Mouse (Mus musculus) adrenal gland, adult 2 months (tissue): ENCODE results near the gene Proser3. TPM values are rescaled to one million over a fixed set of nuclear protein-coding genes. Genes with fewer than 3 reads are reported as not detected.
A peak's percentile ranks its signal among the peaks of the same experiment; 100 is the strongest.

ENCODE experiments used
- DNase-seq: peaks from one replicate; pipeline ENCODE4 v3.0.0; 2021
- long read RNA-seq: library from polyadenylated mRNA; stranded (forward); transcript quantifications from one replicate; pipeline ENCODE4 v2.0.0, GENCODE M21; 2021
- polyA plus RNA-seq: library from polyadenylated mRNA; depleted of rRNA; stranded (reverse); fragments of >200 nt; gene quantifications from 2 replicates; pipeline ENCODE4 v1.2.3, GENCODE M21; 2012; rRNA removed
- total RNA-seq, 2 experiments: library from RNA; stranded (reverse); gene quantifications; 2 replicates each; pipeline ENCODE4 v1.2.3; 2021

Gene Proser3
- 1 to 10 TPM; 6.8 to 7.0 TPM for total RNA-seq
- 10.4 and 10.8 TPM in 2 replicates for polyA plus RNA-seq
- long read RNA-seq, partial matches to known transcripts, result 1 of 4 reads
- long read RNA-seq, other reads (novel, unspliced or antisense), result 2 of 4 reads

DNA sequence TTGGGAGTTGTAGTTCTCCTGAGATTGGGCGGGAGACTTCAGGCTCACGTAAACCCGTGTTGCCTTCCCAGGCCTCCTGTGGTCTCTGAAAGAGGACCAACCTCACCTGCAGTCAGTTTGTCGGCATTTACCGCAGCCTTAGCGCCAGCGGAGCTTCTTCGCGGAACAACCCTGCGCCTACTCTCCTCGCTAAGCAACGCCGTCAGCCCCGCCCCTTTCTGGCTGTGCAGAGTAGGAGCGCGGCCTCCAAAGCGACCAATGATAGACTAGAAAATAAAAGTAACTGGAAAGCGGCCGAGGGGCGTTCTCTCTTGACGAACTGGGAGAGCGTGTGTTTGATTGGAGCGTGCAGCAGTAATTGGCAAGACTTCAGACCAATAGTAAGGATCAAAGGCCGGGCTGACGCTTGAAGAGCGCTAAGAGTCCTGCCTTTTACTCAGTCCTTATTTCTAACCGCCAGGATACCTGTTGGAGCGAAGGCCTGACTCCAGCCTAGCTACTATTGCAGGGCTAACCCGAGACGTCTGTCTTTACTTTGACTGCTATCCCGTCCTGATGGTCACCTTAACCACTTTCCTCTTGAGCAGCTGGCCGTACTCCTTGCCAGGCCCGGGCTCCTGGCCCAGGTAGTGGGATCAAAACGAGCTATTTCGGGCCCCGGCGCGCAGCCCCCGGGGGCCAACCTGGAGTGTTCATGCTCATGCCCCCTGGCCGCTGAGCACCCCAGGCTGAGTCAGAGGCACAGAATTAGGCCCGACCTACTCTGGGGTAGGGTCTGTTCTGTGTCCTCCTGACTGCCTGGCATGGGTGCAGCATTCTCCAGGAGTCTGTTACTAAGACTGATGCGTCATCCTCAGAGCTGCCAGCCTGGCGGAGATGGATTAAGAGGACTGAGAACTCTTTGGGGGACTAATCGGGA, at the start of gene Proser3, which contains the start of gene Hspb6:
Gene Proser3 (minus strand): TSS at position 198 of the 919 bp plus-strand sequence.
Gene Hspb6 (plus strand): TSS at position 77 of the 919 bp plus-strand sequence.
- peak; percentile 98 for DNase-seq

DNA sequence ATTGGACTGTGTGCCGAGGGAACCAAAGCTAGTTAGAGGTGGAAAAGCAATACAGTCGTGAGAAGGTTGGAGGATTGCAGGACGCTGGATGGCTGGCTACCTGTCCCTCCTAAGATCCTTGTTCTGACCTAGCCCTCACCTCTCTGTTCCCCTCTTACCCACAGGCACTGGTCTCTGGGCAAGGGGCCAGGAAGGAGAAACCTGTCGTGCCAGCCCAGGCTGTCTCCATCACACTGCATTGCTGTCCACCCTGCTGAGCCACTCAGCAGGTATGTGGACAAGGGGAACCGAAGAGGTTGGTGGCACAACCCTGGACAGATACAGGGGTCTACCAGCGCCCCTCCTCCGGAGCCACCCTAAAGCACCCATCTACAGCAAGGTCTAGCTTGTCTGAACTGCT, 48.6 kb upstream of the Proser3 start:
- DNase-seq, result no peak

- peak; percentile 95 for DNase-seq
These were observed 47.8 kb upstream of the Proser3 start for GRCm38 (mm10) chr7:30599933-30600353.

DNA sequence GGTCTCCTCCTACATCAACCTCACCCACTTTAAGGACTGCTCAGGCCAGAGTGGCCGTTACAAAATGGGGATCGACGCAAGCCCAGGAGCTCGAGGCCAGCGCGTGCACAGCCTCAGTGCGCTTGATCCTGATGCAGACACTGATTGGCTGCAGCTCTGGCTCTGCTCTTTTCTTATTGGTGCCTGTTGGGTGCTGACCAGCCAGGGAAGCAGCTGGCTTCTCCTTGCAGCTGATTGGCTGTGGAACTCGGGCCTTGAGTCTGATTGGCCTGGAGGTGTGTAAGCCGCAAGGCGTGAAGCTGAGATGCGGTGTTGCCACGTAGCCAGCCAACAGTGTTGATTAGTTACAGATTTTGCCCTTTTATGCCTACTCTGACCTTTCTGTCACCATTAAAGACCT, 46.7 kb upstream of the Proser3 start, which contains the start of gene Zbtb32:
Gene Zbtb32 (minus strand): TSS at position 124 of the 400 bp plus-strand sequence.
- DNase-seq, result no peak

DNA sequence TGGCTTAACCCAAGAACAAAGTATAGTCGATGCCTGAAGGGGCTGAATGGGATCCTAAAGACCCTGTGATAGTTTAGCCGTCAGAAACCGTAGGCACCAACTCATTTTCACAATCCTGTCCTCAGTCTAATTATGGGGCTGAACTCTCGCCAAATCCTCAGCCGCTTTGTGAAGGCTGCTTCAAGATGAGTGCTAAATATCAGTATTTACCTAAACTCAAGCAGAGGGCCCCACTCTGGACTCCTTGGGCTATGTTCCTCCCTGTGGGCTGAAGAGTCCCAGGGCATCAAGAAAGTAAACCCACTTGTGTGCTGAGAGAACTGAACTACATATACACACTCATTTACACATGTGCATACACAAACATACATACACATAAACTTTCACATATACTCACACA, 44.7 kb upstream of the Proser3 start:
- DNase-seq, result no peak

- DNase-seq, result no peak
These were observed 44.0 kb upstream of the Proser3 start for GRCm38 (mm10) chr7:30596093-30596492.

DNA sequence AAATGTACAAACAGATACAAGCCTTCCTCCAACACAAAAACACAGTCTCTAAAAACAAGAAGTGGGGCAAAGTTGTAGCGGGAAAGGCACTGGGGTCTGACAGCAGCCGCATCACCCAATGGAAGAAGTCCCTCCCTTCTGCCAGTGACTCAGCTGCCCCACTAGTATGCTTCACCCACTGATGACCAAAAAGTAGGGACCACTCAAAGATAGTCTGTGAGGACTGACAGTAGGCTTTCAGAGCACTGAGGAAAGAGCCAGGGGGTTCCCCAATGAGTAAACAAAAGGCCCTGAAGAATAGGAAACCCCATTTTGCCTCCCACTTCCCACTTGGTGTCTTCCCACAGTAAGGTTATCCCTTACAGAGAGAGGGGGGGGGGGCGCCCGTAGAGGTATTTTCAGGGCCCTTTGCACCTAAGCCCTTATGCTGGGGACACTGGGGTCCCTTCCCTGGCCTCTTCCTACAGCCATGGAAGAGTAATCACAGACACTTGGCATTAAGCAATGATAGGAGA, 42.5 kb upstream of the Proser3 start:
- DNase-seq, result no peak

- DNase-seq, result no peak
These were observed 41.7 kb upstream of the Proser3 start for GRCm38 (mm10) chr7:30593579-30594509.

- peak; percentile 60 for DNase-seq
These were observed 40.8 kb upstream of the Proser3 start for GRCm38 (mm10) chr7:30592772-30593423.

- DNase-seq, result no peak
These were observed 39.5 kb upstream of the Proser3 start for GRCm38 (mm10) chr7:30591605-30591951.

- DNase-seq, result peak; percentile 49
These were observed 39.0 kb upstream of the Proser3 start for GRCm38 (mm10) chr7:30590927-30591604.

DNA sequence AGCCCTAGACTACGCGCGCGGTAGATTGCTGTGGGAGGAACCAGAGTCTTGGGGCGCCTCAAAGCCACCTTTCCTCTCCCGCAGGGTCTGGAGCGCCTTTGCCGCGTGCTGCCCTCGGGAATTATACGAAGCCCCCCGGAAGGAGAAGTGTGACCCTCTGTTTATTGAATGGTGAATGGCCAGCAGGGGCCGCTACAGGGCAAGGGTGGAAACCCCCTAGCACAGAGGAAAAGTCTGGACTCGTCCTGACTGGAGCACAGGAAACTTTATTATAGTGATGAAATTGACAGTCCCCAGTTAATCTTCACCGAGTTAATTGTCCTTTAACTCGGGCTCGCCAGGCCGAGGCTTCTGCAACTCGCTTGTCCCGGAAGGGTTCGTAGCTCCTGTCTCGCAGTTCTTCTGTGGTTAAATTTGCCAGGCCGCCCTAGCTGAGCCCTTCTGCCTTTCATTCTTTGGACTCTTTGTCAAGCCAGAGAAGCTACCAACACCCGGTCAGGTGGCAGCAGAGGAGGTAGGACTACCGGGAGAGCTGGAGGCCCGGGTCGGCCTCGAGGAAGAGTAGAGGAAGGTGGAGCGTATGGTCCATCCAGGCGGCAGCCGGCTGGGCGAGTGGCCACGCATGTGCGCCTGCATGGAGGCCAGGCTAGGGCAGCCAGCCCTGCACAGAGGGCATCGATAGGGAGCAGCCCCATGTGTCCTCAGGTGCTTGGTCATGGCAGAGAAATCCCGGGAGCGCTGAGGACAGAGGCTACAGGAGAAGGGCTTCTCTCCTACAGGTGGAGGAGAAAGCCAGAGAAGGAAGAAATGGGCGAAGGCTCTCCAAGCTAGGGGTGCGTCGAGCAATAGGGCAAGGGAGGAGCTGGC, 37.6 kb upstream of the Proser3 start:
- DNase-seq, result peak; percentile 87

DNA sequence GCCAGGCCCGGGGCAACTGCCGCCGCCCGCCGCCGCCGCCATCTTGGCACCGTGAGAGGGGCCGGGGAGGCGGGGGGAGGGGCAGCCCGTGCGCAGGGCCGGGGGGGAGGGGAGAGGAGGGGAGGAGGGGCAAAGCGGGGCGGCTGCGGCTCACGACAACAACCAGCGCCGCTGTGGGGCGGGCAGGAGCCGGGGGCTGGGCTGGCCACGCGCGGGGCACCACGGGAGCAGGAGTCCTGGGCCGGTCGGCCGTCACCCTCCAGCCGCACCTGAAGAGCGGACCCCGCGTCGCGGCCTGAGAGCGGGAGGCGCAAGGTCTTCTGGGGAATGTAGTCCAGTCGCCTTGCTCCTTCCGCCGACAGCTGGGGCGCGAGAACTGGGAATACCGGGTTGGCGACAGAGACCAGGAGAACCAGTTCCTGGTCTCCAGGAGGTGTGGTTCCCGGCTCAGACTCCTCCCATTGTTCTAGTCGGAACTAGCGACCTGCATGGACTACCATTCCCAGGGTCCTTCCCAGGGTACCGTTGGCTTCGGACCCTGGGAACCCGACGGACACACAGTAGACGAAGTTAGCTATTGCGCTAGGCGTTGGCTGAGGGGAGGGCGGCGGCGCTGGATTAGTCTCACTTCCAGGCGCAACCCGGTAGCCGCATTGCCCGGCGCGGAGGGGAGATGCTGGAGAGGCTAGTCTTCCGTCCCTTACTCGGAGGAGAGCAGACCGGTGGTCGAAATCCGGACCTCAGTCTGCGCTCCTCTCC, 36.8 kb upstream of the Proser3 start, which contains the start of gene Kmt2b:
Gene Kmt2b (minus strand): TSS at position 51 of the 759 bp plus-strand sequence.
- peak; percentile 99 for DNase-seq

DNA sequence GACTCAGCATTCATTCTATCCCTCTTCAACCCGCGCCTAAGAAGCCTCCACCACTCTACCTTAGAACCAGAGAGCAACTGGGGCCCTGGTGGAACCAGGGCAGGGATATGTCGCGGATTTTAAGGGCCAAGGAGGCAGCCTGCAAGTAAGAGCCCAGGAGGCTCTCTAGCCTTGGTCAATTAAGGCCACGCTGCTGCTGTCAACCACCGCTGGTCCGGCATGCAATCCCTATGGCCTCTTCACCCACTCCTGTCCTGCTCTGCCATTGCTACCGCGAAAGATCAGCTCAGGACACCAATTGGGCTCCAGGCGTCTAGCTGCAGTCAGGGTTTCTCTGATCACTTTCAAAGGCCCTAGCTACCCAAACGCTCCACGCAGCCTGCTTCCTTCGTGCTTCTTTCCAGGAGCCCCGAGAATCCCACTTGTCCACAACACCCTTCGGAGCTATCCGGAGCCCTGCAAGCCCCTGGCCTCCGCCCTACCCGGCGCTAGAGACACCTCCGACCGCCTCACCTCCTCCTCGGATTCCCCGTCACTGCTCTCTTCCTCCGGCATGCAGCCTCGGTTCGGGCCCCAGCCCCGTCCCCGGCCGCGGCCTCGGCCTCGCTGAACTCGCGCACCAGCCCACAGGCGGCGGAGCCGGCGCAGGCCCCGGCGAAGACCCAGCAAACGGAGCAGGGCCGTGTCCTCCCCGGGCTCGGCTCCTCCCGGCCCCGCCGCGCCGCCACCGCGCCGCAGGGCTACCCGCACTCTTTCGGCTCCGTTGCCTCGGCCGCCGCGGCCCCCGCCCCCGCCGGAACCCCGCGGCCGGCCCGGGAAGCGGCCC, 36.0 kb upstream of the Proser3 start:
- peak; percentile 73 for DNase-seq

- no peak for DNase-seq
These were observed 34.4 kb upstream of the Proser3 start for GRCm38 (mm10) chr7:30586455-30587020.

DNA sequence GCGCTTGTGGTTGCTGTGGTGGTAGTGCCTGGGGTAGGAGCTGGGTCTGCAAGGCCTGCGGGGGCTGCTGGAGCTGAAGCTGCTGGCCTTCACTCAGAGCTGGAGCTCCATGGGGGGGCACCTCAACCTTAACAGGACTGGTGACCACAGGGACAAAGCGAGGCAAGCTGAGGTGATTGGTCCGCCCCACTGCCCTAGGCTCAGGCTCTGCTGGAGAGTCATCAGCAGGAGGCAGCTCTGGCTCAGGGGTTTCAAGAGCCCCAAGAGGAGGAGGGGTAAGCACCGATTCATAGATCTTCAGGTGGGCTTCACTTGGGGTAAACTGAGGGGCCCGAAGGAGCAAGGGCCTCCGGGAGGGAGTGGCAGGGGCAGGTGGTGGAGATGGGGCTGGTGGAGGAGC, 33.1 kb upstream of the Proser3 start:
- no peak for DNase-seq

- DNase-seq, result no peak
These were observed 32.2 kb upstream of the Proser3 start for GRCm38 (mm10) chr7:30584339-30584738.

- no peak for DNase-seq
These were observed 29.4 kb upstream of the Proser3 start for GRCm38 (mm10) chr7:30581547-30581946.
